Comparison of ENCODE assay signal across 8 mouse cellular contexts in genomic region chr7:144285066-144285633, GRCm38 (mm10).
DNase-seq lines count a peak whose midpoint lies in the region; ATAC-seq and TF ChIP-seq lines count a peak whose summit lies in the region.

No protein-coding gene starts in this region.

- no peaks in the 10 kb centered on the region for H3K4me1 ChIP-seq in liver, embryonic 11.5 days (replicated peaks; ENCODE audit: control insufficient read depth, insufficient read depth, low read length)
- peaks cover 53% of the 10 kb centered on the region for H3K4me1 ChIP-seq in forebrain, embryonic 13.5 days
- peaks cover 23% of the 10 kb centered on the region for H3K4me1 ChIP-seq in limb, embryonic 13.5 days
- H3K4me1 ChIP-seq in olfactory bulb, adult 2 months (ENCODE audit: control insufficient read depth, insufficient read depth, low read length), result peaks cover 47% of the 10 kb centered on the region

- no peaks in the 10 kb centered on the region for H3K36me3 ChIP-seq in liver, embryonic 11.5 days (ENCODE audit: control insufficient read depth, insufficient read depth, low read length)
- H3K36me3 ChIP-seq in forebrain, embryonic 13.5 days (ENCODE audit: poor library complexity, severe bottlenecking), result no peaks in the 10 kb centered on the region
- H3K36me3 ChIP-seq in limb, embryonic 13.5 days, result no peaks in the 10 kb centered on the region

- H3K4me3 ChIP-seq in liver, embryonic 11.5 days (ENCODE audit: low read depth, low read length), result peak overlapping the region; percentile 39
- peak overlapping the region; percentile 61 for H3K4me3 ChIP-seq in forebrain, embryonic 13.5 days
- H3K4me3 ChIP-seq in limb, embryonic 13.5 days, result peak overlapping the region; percentile 50
- peak overlapping the region; percentile 54 for H3K4me3 ChIP-seq in olfactory bulb, adult 2 months (ENCODE audit: insufficient read depth, low read depth, low read length)

- no peak for ATAC-seq in liver, embryonic 11.5 days (replicated peaks; ENCODE audit: low FRiP score)
- ATAC-seq in forebrain, embryonic 13.5 days, result peak; percentile 1; the same call in 1 of the 2 replicates
- ATAC-seq in limb, embryonic 13.5 days (ENCODE audit: low FRiP score, low read depth), result no peak
- ATAC-seq in megakaryocyte, adult 5-6 weeks (ENCODE audit: poor library complexity, severe bottlenecking), result no peak

- 36% methylated on average over 5 of the region's 5 CpGs for WGBS in liver, embryonic 11.5 days
- WGBS in forebrain, embryonic 13.5 days, result 19% methylated on average over 5 of the region's 5 CpGs
- 19% methylated on average over 5 of the region's 5 CpGs for WGBS in limb, embryonic 13.5 days
- WGBS in olfactory bulb, adult 2 months, result 11% methylated on average over 5 of the region's 5 CpGs

- peaks cover 36% of the 10 kb centered on the region for H3K27me3 ChIP-seq in liver, embryonic 11.5 days (replicated peaks; ENCODE audit: control insufficient read depth, insufficient read depth, low read length)
- H3K27me3 ChIP-seq in forebrain, embryonic 13.5 days, result no peaks in the 10 kb centered on the region; the same call in 1 of the 2 replicates
- H3K27me3 ChIP-seq in limb, embryonic 13.5 days, result peaks cover 21% of the 10 kb centered on the region; the same call in 1 of the 2 replicates

- H3K27ac ChIP-seq in liver, embryonic 11.5 days (ENCODE audit: low read depth, low read length), result no peak overlapping the region
- peak overlapping the region; percentile 95 for H3K27ac ChIP-seq in forebrain, embryonic 13.5 days
- no peak overlapping the region for H3K27ac ChIP-seq in limb, embryonic 13.5 days
- peak overlapping the region; percentile 86 for H3K27ac ChIP-seq in olfactory bulb, adult 2 months (ENCODE audit: insufficient read depth, low read depth, low read length)

- intact Hi-C loops in left cerebral cortex, postnatal 36 days (cut with DNase I), result loop anchor here (1.0 to 5.0 kb wide), 2 partner anchors 46 to 132 kb away; no protein-coding TSS in a partner anchor

- no peak for DNase-seq in liver, embryonic 11.5 days (ENCODE audit: low spot score)
- DNase-seq in liver, result no peak
- DNase-seq in left cerebral cortex, postnatal 36 days (ENCODE audit: low spot score in 2 of 2), result no peak
- DNase-seq in layer of hippocampus, adult 18-20 months (ENCODE audit: low spot score in 2 of 2), result no peak

- TF ChIP-seq CTCF in olfactory bulb, adult 2 months (IDR thresholded peaks at IDR 0.05; ENCODE audit: insufficient read depth, low read depth, low read length), result no peak

- TF ChIP-seq POLR2A in olfactory bulb, adult 2 months (IDR thresholded peaks at IDR 0.05; ENCODE audit: insufficient read depth, low read depth, low read length), result no peak

- H3K4me2 ChIP-seq in liver, embryonic 11.5 days, result peak overlapping the region; percentile 59
- peak overlapping the region; percentile 91 for H3K4me2 ChIP-seq in forebrain, embryonic 13.5 days
- H3K4me2 ChIP-seq in limb, embryonic 13.5 days (replicated peaks), result peak overlapping the region; percentile 94

- no peak overlapping the region for H3K9ac ChIP-seq in liver, embryonic 11.5 days (ENCODE audit: low read depth, low read length)
- H3K9ac ChIP-seq in forebrain, embryonic 13.5 days, result peak overlapping the region; percentile 83
- peak overlapping the region; percentile 68 for H3K9ac ChIP-seq in limb, embryonic 13.5 days

- no peaks in the 10 kb centered on the region for H3K9me3 ChIP-seq in liver, embryonic 11.5 days (ENCODE audit: control insufficient read depth, low read length)
- no peaks in the 10 kb centered on the region for H3K9me3 ChIP-seq in forebrain, embryonic 13.5 days (replicated peaks)
- H3K9me3 ChIP-seq in limb, embryonic 13.5 days, result no peaks in the 10 kb centered on the region

Comparison
In these comparisons a context has a peak if more than half of its experiments do, and no peak if none do; other contexts are left out.
1. H3K27ac ChIP-seq: peak in forebrain, embryonic 13.5 days (single experiment) and olfactory bulb, adult 2 months (single experiment); none in liver, embryonic 11.5 days (single experiment) and limb, embryonic 13.5 days (single experiment).
2. Peak in every context shown above with its lines, with median percentiles within 50 percentile points of each other: H3K4me2 ChIP-seq and H3K4me3 ChIP-seq.